Mouse (Mus musculus): Measurements from ENCODE around the gene Zswim4.

GRCm38 (mm10) chr8:84188671-84189070 is 48.2 kb downstream of the Zswim4 start:
- TF ChIP-seq CTCF (IDR thresholded peaks at IDR 0.05; ENCODE audit: low read depth) (no peak), EP300 (optimal IDR thresholded peaks at IDR 0.05) (no peak)
